Mouse (Mus musculus) ovary, adult 18-20 months (tissue): ENCODE data around the gene Dlgap3.

Source experiments
- DNase-seq: peaks from one replicate; pipeline ENCODE4 v3.0.0; 2022; ENCODE audit warnings: low spot score, mixed read lengths

Dlgap3 gene

DNA sequence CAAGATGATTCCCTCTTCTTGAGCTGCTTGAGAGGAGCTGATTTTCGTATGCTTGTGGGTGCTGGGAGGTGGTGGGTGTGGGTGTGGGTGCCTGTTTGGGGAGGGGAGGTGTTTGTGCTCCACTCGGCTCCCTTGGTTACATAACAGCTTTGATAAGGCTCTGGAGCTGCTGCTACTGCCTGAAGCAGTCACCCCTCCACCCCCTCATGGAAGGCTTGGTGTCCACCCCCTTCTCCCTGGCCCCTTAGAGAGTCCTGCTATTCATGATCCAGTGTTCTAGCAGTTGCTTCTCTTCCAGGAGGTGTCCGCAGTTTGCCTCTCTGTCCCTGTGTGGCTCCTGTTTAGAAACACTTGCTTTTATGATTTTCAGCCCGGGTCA is 5.9 kb downstream of the Dlgap3 start:
- no peak for DNase-seq

- DNase-seq = no peak
These were observed 9.0 kb downstream of the Dlgap3 start for GRCm38 (mm10) chr4:127177961-127178360.

- DNase-seq = no peak
These were observed 9.7 kb downstream of the Dlgap3 start for GRCm38 (mm10) chr4:127178671-127179070.

DNA sequence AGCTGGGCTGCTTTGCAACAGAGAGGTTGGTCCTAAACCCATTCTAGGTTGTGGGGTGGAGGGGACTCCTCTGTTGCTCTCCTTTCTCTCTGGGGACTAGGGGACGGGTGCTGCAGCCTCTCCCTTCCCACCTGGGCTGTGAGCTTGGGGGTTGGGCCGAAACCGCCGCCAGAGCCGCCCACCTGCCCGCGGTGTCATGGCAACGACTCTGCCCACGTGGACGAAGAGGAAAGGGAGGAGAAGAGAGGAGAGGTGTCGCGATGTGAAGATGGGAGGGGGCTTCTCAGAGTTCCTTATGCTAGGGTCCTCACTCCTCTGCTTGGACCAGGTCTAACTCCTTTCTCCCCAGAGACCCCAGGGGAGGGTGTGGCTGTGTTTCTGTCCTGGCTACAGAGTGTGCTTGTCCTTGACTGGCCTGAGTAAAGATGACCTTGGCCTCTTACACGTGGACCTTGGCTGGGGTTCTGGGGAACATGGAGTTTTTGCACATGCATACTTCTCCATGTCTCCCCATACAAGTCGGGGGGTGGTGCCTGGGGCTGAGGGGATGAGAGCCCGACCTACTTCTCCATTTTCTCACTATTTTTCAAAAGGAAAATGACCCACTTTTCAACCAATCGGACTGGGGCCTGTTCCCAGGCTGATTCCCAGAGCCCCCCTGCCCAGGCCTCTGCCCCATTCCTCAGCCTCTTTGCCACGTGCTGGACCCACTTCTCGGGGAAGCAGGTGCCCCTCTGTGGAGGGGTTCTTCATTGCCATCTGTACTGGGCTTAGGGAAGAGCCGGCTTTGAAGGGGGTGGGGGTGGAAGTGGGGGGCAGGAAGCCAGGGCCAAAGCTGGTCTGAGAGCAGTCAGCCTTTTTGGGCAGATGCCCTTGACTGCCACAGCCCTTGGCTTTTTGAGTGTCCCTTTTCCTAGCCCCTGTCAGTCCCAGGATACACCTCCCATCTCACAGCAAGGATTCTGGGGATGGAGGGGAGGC is 10.8 kb downstream of the Dlgap3 start:
- no peak for DNase-seq

DNA sequence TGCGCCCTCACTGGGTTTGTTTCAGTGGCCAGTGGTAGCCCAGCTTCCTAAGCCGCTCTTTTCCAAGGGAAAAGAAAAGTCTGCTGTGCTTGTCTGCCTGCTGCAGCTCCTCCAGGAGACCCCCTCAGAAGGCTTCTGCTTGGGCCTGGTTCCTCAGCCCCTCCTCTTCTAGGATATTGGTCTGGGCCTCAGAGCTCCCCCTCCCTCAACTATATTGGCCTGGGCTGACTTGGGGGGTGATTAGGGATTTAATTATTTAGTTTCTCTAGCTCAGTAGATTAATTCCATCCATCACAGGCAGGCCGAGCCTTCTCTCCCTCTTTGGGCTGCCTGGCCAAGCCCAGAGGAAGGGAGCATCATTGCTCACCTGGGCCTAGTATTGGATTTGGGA is 11.4 kb downstream of the Dlgap3 start:
- DNase-seq = no peak

GRCm38 (mm10) chr4:127181010-127181409 is 12.0 kb downstream of the Dlgap3 start:
- no peak for DNase-seq

GRCm38 (mm10) chr4:127183867-127184266 is 14.9 kb downstream of the Dlgap3 start:
- no peak for DNase-seq

DNA sequence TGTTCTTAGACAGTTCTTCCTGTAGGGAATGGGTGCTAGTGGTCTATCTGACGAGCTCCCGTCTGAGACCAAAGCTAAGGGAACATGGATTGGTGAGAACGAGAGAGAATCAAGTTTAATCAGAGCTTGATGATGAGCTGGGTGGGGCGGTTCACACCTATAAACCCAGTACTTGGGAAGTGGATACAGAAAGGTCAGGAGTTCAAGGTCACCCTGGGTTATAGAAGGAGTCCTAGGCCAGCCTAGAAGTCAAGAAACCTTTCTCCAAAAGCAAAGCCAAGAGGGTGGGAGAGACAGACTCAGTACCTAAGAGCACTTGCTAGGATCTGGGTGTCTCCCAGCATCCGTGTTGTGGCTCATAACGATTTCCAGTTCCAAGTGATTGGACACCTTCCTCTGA is 21.9 kb downstream of the Dlgap3 start:
- no peak for DNase-seq

- DNase-seq = no peak
These were observed 23.7 kb downstream of the Dlgap3 start for GRCm38 (mm10) chr4:127192704-127193103.

- no peak for DNase-seq
These were observed 24.6 kb downstream of the Dlgap3 start for GRCm38 (mm10) chr4:127193378-127194155.

GRCm38 (mm10) chr4:127194477-127195269 is 25.7 kb downstream of the Dlgap3 start:
- DNase-seq = no peak

GRCm38 (mm10) chr4:127198609-127199008 is 29.6 kb downstream of the Dlgap3 start:
- no peak for DNase-seq

DNA sequence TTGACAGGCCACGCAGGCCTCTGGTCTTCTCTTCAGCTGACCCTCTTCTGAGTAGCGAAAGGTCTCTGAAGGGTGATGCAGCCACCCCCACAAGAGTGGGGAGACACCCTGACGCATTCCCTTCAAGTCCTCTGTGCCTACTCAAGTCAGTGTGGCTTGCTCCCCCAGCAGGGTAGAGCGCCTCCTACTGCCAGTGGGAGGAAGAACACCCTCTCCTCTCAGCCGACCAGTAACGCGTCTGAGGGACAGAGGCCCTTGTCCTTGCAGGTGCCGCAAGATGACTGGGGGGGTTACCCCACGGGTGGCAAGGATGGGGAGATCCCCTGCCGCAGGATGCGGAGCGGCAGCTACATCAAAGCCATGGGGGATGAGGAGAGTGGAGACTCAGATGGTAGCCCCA is 30.4 kb downstream of the Dlgap3 start:
- no peak for DNase-seq

GRCm38 (mm10) chr4:127200164-127200722 is 31.2 kb downstream of the Dlgap3 start:
- no peak for DNase-seq

DNA sequence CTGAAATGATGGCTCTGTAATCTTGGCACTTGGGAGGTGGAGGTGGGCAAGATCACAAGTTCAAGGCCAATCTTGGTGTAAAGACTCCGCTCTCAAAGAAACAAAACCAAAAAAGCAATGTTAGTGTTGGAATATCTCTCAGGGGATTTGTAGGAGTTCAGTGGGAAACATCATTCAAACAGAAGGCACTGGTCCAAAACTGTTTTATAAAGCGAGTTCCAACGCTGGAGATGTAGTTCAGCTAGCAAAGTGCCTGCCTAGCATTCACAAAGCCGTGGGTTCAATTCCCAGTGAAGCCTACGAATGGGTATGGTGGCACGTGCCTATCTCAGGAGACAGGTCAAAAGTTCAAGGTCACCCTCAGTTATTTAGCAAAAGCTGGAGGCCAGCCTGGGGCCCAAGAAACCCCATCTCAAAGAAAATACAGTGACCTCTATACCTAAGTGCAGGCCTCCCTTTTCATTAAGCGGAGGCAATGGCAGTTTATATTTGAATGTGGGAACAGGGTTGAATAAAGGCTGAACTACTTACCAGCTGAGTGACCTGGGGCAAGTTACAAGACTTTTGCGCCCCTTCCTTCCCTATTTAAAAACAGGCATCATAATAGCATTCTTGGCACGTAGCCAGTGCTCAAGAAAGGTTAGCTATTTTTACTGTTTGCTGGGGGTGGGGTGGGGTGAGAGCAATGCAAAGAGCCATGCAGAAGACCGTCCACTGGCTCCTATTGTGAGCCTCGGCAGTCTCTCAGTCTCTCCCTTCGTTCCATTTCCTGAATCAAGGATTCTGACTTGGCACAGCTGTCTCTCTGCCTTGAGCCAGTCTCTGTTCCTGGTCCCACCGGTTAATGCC is 32.0 kb downstream of the Dlgap3 start:
- no peak for DNase-seq

DNA sequence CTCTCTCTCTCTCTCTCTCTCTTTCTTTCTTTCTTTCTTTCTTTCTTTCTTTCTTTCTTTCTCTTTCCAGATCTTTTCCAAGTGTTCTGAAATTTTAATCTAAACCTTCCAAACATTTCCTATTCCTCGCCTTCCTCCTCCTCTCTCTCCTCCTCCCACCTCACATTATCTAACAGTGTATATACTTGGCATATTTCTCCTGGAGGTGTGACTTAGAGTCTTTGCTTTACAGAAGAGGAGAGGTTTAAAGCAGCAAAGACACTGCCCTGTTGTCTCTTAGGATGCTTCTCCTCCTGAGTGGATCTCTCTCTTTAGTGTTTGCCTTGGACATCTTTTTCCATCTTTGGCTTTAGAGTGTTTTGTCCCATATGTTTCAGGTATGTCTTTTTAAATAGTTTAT is 34.1 kb downstream of the Dlgap3 start:
- DNase-seq = no peak

GRCm38 (mm10) chr4:127211318-127211717 is 42.3 kb downstream of the Dlgap3 start:
- DNase-seq = no peak

- DNase-seq = no peak
These were observed 45.5 kb downstream of the Dlgap3 start for GRCm38 (mm10) chr4:127214510-127214909.

GRCm38 (mm10) chr4:127215103-127215502 is 46.1 kb downstream of the Dlgap3 start:
- no peak for DNase-seq

- no peak for DNase-seq
These were observed 46.8 kb downstream of the Dlgap3 start for GRCm38 (mm10) chr4:127215799-127216198.

DNA sequence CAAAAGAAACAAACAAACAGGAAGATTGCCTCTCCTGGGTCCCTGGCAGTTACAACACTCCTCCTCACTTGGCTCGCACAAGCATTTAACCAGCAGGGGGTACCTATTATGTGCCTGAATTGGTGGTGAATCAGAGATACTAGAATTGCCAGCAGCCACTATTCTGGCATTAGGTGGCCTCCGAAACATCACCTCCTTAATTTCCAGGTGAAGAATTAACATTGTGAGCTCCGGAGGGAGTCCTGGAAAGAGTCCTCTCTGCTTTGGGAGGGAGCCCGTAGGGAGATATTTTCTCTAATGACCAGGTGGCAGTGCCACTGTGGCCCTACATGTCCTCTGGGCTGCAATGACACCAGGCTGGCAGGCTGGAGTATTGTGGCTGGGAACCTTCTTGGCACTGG is 47.2 kb downstream of the Dlgap3 start:
- DNase-seq = no peak
